Mouse (Mus musculus) embryonic facial prominence, embryonic 10.5 days (tissue): ENCODE data around the gene Hes5. TPM values are rescaled to one million over a fixed set of nuclear protein-coding genes. Genes with fewer than 3 reads are reported as not detected.

Source experiments
- DNase-seq: peaks from one replicate; pipeline ENCODE4 v3.0.0-alpha.2; 2017; ENCODE audit warnings: low spot score
- H3K27ac ChIP-seq: fragments of 300-500 bp; sonication (generic); replicated peaks from 2 replicates; pipeline ENCODE4 v1.5.1; 2016; ENCODE audit warnings: mild to moderate bottlenecking
- H3K27me3 ChIP-seq: fragments of 300-500 bp; sonication (generic); replicated peaks from 2 replicates; pipeline ENCODE4 v1.6.1; 2016; ENCODE audit warnings: low read depth, mild to moderate bottlenecking; ENCODE audit not compliant: poor library complexity, severe bottlenecking
- H3K36me3 ChIP-seq: fragments of 300-500 bp; sonication (generic); replicated peaks from 2 replicates; pipeline ENCODE4 v1.6.1; 2016; ENCODE audit warnings: mild to moderate bottlenecking, moderate library complexity
- H3K4me1 ChIP-seq: fragments of 300-500 bp; sonication (generic); 2 replicates; pipeline ENCODE4 v1.6.1; 2016
- H3K4me3 ChIP-seq: fragments of 300-500 bp; sonication (generic); 2 replicates; pipeline ENCODE4 v1.5.1; 2016; ENCODE audit warnings: mild to moderate bottlenecking, moderate library complexity
- H3K9me3 ChIP-seq: fragments of 300-500 bp; sonication (generic); 2 replicates; pipeline ENCODE4 v1.6.1; 2016; ENCODE audit warnings: mild to moderate bottlenecking
- WGBS: fragments of 180-500 bp; shearing (Covaris S2); methylation state at CpG from one replicate; pipeline ENCODE4 v1.1.7; 2016; 5-methylcytosine and 5-hydroxymethylcytosine counted together
- polyA plus RNA-seq: library from polyadenylated mRNA; unstranded; fragments of >200 nt; fragmentation: Nextera tagmentation; extraction: Ambion mirVana; gene quantifications from 2 replicates; pipeline ENCODE4 v1.2.1, GENCODE M21; 2016

The Hes5 gene
- polyA plus RNA-seq, 1 experiment from 2014 or later: 84.4 TPM

- no peak overlapping the region for H3K27ac ChIP-seq
- H3K36me3 ChIP-seq: peaks cover 58% of the 10 kb centered on the region
- peak; percentile 74 for DNase-seq
- H3K4me3 ChIP-seq: no peak overlapping the region
- 47% methylated on average over 7 of the region's 7 CpGs for WGBS
- no peaks in the 10 kb centered on the region for H3K9me3 ChIP-seq
- peaks cover 28% of the 10 kb centered on the region for H3K27me3 ChIP-seq
- H3K4me1 ChIP-seq: peaks cover 44% of the 10 kb centered on the region
These were observed 20.8 kb downstream of the Hes5 start for GRCm38 (mm10) chr4:154981530-154981929.

- Histone ChIP-seq H3K36me3 (peaks cover 49% of the 10 kb centered on the region), H3K4me1 (peaks cover 54% of the 10 kb centered on the region), H3K27ac (no peak overlapping the region)
These were observed 21.8 kb downstream of the Hes5 start for GRCm38 (mm10) chr4:154982247-154983120.

GRCm38 (mm10) chr4:154983767-154984166, 23.0 kb downstream of the Hes5 start:
- Histone ChIP-seq H3K27ac (no peak overlapping the region; the same call in 1 of the 2 replicates), H3K4me3 (0 out of 2 replicates have a peak overlapping the region, but pooled peaks have one; percentile 22), H3K4me1 (peaks cover 54% of the 10 kb centered on the region), H3K36me3 (peaks cover 36% of the 10 kb centered on the region), H3K9me3 (no peaks in the 10 kb centered on the region), H3K27me3 (peaks cover 40% of the 10 kb centered on the region)
- no peak for DNase-seq
- 18% methylated on average over 24 of the region's 24 CpGs for WGBS

More at GRCm38 (mm10) chr4:154982247-154983120, 21.8 kb downstream of the Hes5 start:
- no peak for DNase-seq
- 76% methylated on average over 19 of the region's 19 CpGs for WGBS
- H3K27me3 ChIP-seq: peaks cover 37% of the 10 kb centered on the region
- no peak overlapping the region for H3K4me3 ChIP-seq
- no peaks in the 10 kb centered on the region for H3K9me3 ChIP-seq

GRCm38 (mm10) chr4:154985151-154985777, 24.5 kb downstream of the Hes5 start:
- WGBS: 83% methylated on average over 5 of the region's 5 CpGs

GRCm38 (mm10) chr4:154986096-154986495, 25.4 kb downstream of the Hes5 start:
- Histone ChIP-seq H3K4me1 (peaks cover 54% of the 10 kb centered on the region), H3K9me3 (no peaks in the 10 kb centered on the region), H3K36me3 (peaks cover 13% of the 10 kb centered on the region), H3K4me3 (peak overlapping the region; percentile 31; the same call in 1 of the 2 replicates), H3K27me3 (peaks cover 40% of the 10 kb centered on the region), H3K27ac (peak overlapping the region; percentile 78)
- DNase-seq: peak; percentile 85
- 16% methylated on average over 17 of the region's 17 CpGs for WGBS

More at GRCm38 (mm10) chr4:154985151-154985777, 24.5 kb downstream of the Hes5 start:
- peaks cover 21% of the 10 kb centered on the region for H3K36me3 ChIP-seq
- H3K4me3 ChIP-seq: no peak overlapping the region
- peak overlapping the region; percentile 78 for H3K27ac ChIP-seq
- DNase-seq: no peak
- H3K9me3 ChIP-seq: no peaks in the 10 kb centered on the region
- peaks cover 40% of the 10 kb centered on the region for H3K27me3 ChIP-seq
- peaks cover 54% of the 10 kb centered on the region for H3K4me1 ChIP-seq

GRCm38 (mm10) chr4:154986750-154987149, 26.0 kb downstream of the Hes5 start:
- no peak overlapping the region for H3K4me3 ChIP-seq
- 65% methylated on average over 15 of the region's 15 CpGs for WGBS
- no peaks in the 10 kb centered on the region for H3K9me3 ChIP-seq
- DNase-seq: no peak
- peaks cover 6% of the 10 kb centered on the region for H3K36me3 ChIP-seq
- H3K4me1 ChIP-seq: peaks cover 52% of the 10 kb centered on the region
- peaks cover 40% of the 10 kb centered on the region for H3K27me3 ChIP-seq
- peak overlapping the region; percentile 78 for H3K27ac ChIP-seq

GRCm38 (mm10) chr4:154994876-154995275, 34.2 kb downstream of the Hes5 start:
- no peaks in the 10 kb centered on the region for H3K9me3 ChIP-seq
- 84% methylated on average over 4 of the region's 4 CpGs for WGBS
- H3K4me3 ChIP-seq: no peak overlapping the region

GRCm38 (mm10) chr4:154996572-154997154, 35.9 kb downstream of the Hes5 start:
- Histone ChIP-seq H3K4me1 (peaks cover 35% of the 10 kb centered on the region), H3K36me3 (no peaks in the 10 kb centered on the region), H3K4me3 (no peak overlapping the region), H3K27ac (no peak overlapping the region), H3K27me3 (peaks cover 18% of the 10 kb centered on the region), H3K9me3 (no peaks in the 10 kb centered on the region)
- DNase-seq: no peak
- WGBS: 35% methylated on average over 8 of the region's 8 CpGs

More at GRCm38 (mm10) chr4:154994876-154995275, 34.2 kb downstream of the Hes5 start:
- Histone ChIP-seq H3K4me1 (peaks cover 30% of the 10 kb centered on the region), H3K36me3 (no peaks in the 10 kb centered on the region), H3K27ac (no peak overlapping the region), H3K27me3 (peaks cover 18% of the 10 kb centered on the region)
- DNase-seq: no peak

- H3K27ac ChIP-seq: no peak overlapping the region
- H3K9me3 ChIP-seq: no peaks in the 10 kb centered on the region
- peaks cover 10% of the 10 kb centered on the region; the same call in 1 of the 2 replicates for H3K27me3 ChIP-seq
- no peak for DNase-seq
- H3K4me1 ChIP-seq: peaks cover 28% of the 10 kb centered on the region
- H3K36me3 ChIP-seq: no peaks in the 10 kb centered on the region
- 81% methylated on average over 5 of the region's 5 CpGs for WGBS
- H3K4me3 ChIP-seq: no peak overlapping the region
These were observed 38.7 kb downstream of the Hes5 start for GRCm38 (mm10) chr4:154999379-154999778.

GRCm38 (mm10) chr4:155005278-155005677, 44.6 kb downstream of the Hes5 start:
- Histone ChIP-seq H3K36me3 (no peaks in the 10 kb centered on the region), H3K9me3 (no peaks in the 10 kb centered on the region), H3K27me3 (no peaks in the 10 kb centered on the region), H3K27ac (no peak overlapping the region), H3K4me1 (peaks cover 18% of the 10 kb centered on the region), H3K4me3 (no peak overlapping the region)
- WGBS: 88% methylated on average over 3 of the region's 3 CpGs
- DNase-seq: no peak

GRCm38 (mm10) chr4:155006296-155006695, 45.6 kb downstream of the Hes5 start:
- DNase-seq: no peak
- Histone ChIP-seq H3K9me3 (no peaks in the 10 kb centered on the region), H3K36me3 (no peaks in the 10 kb centered on the region), H3K4me1 (peaks cover 17% of the 10 kb centered on the region; the same call in 1 of the 2 replicates), H3K4me3 (no peak overlapping the region), H3K27me3 (no peaks in the 10 kb centered on the region), H3K27ac (no peak overlapping the region; the same call in 1 of the 2 replicates)
- WGBS: 71% methylated on average over 10 of the region's 10 CpGs

GRCm38 (mm10) chr4:155007641-155008040, 46.9 kb downstream of the Hes5 start:
- WGBS: 88% methylated on average over 3 of the region's 3 CpGs
- Histone ChIP-seq H3K4me1 (peaks cover 27% of the 10 kb centered on the region), H3K9me3 (no peaks in the 10 kb centered on the region), H3K27me3 (no peaks in the 10 kb centered on the region; the same call in 1 of the 2 replicates), H3K4me3 (no peak overlapping the region), H3K27ac (no peak overlapping the region), H3K36me3 (no peaks in the 10 kb centered on the region)
- no peak for DNase-seq
